Mouse (Mus musculus) heart, embryonic 10.5 days (tissue): Measurements from ENCODE around the gene S100a10. TPM values are rescaled to one million over a fixed set of nuclear protein-coding genes. Genes with fewer than 3 reads are reported as not detected.

Source experiments
- DNase-seq: peaks from one replicate; pipeline ENCODE4 v3.0.0-alpha.2; 2017; ENCODE audit warnings: low spot score
- H3K27ac ChIP-seq: fragments of 300-500 bp; sonication (generic); 2 replicates; pipeline ENCODE4 v1.5.1; 2016; ENCODE audit warnings: mild to moderate bottlenecking
- H3K27me3 ChIP-seq: fragments of 300-500 bp; sonication (generic); 2 replicates; pipeline ENCODE4 v1.6.1; 2016; ENCODE audit warnings: mild to moderate bottlenecking; ENCODE audit not compliant: poor library complexity, insufficient read depth, severe bottlenecking
- H3K36me3 ChIP-seq: fragments of 300-500 bp; sonication (generic); 2 replicates; pipeline ENCODE4 v1.6.1; 2016; ENCODE audit warnings: mild to moderate bottlenecking, moderate library complexity
- H3K4me1 ChIP-seq: fragments of 300-500 bp; sonication (generic); 2 replicates; pipeline ENCODE4 v1.6.1; 2016; ENCODE audit warnings: mild to moderate bottlenecking
- H3K4me3 ChIP-seq: fragments of 300-500 bp; sonication (generic); 2 replicates; pipeline ENCODE4 v1.5.1; 2016; ENCODE audit warnings: mild to moderate bottlenecking, moderate library complexity
- H3K9me3 ChIP-seq: fragments of 300-500 bp; sonication (generic); 2 replicates; pipeline ENCODE4 v1.6.1; 2016; ENCODE audit warnings: mild to moderate bottlenecking, moderate library complexity
- WGBS: fragments of 180-500 bp; shearing (Covaris S2); methylation state at CpG from one replicate; pipeline ENCODE4 v1.1.7; 2016; 5-methylcytosine and 5-hydroxymethylcytosine counted together
- polyA plus RNA-seq: library from polyadenylated mRNA; unstranded; fragments of >200 nt; fragmentation: Nextera tagmentation; extraction: Ambion mirVana; gene quantifications from 2 replicates; pipeline ENCODE4 v1.2.1, GENCODE M21; 2016

Gene S100a10
- 192 and 203 TPM in 2 replicates for polyA plus RNA-seq

DNA sequence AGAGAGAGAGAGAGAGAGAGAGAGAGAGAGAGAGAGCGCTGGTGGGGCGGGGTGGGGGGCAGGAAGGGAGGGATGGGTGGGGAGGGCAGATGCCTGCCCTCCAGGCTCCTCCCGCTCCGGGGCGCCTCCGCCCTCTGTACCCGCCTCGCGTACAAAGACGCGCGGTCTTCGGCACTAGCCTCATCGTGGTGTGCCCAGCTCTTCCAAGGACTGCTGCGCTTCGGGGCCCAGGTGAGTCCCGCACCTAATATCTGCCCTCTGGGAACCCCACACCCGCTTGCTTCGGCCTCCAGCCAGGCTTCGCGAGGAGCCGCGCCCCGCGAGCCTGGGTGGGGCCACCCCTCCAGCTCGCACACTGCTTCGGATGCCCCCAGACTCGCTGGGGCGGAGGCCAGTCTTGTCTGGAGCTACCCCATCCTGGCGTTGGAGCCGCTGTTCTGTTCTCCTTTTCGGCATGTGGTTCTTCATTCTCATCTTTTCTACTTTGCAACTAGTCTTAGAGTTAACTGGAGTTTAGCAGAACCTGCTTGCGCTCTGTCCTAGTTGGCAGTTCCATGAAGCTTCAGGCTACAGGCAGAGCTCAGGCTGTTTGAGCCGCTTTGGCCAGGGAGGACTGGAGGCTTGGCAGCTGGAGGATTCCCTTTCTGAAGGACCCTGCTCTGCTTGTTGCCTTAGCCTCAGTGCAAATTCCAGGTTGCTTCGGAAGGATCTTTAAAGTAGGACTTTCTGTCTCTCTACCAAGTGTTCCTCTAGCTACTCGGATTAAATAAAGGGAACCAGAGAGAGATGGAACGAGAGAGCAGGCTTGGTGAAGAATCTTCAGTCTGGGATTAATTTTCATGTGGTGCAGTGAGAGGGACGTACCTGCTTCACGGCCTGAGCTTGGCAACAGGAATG, at the start of gene S100a10:
S100a10 (plus strand) TSS at position 100 of the 897 bp plus-strand sequence.
- Histone ChIP-seq H3K9me3 (no peaks in the 10 kb centered on the region), H3K27me3 (no peaks in the 10 kb centered on the region), H3K27ac (peak within 1 kb of the TSS; percentile 89), H3K4me1 (peaks cover 18% of the 10 kb centered on the region; the same call in 1 of the 2 replicates), H3K4me3 (peak within 1 kb of the TSS; percentile 72), H3K36me3 (no peaks in the 10 kb centered on the region)
- 1% methylated on average over 37 of the region's 39 CpGs for WGBS
- peak; percentile 87 for DNase-seq

GRCm38 (mm10) chr3:93505960-93506863, 48.7 kb upstream of the S100a10 start:
- peak overlapping the region; percentile 31; the same call in 1 of the 2 replicates for H3K4me3 ChIP-seq
- 35% methylated on average over 30 of the region's 30 CpGs for WGBS
- DNase-seq: no peak
- H3K9me3 ChIP-seq: no peaks in the 10 kb centered on the region
- H3K27ac ChIP-seq: no peak overlapping the region
- H3K27me3 ChIP-seq: no peaks in the 10 kb centered on the region
- H3K36me3 ChIP-seq: no peaks in the 10 kb centered on the region
- H3K4me1 ChIP-seq: no peaks in the 10 kb centered on the region

DNA sequence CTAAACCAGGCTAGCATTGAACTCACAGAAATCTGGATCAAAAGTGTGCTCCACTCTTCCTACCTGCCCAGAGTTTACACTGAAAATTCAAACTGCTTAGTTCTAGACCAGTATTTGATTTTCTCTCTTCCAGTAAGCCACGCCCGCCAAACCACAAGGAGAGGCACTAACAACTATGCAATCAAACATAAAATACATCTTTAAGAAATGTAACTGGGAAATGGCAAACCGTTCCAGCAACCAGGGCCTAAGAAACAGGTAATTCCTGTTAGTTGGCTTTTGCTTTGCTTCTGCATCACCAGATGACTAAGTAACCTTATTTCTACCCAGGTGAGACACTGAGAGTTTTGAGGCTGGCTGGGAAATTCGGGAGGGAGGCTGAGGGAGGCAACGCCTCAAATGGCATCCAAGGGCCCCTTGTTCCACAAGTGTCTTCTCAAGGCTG, 48.0 kb upstream of the S100a10 start:
- Histone ChIP-seq H3K27me3 (no peaks in the 10 kb centered on the region), H3K9me3 (no peaks in the 10 kb centered on the region), H3K27ac (no peak overlapping the region), H3K4me1 (no peaks in the 10 kb centered on the region), H3K36me3 (no peaks in the 10 kb centered on the region), H3K4me3 (no peak overlapping the region)
- WGBS: 72% methylated on average over 5 of the region's 5 CpGs
- DNase-seq: no peak

DNA sequence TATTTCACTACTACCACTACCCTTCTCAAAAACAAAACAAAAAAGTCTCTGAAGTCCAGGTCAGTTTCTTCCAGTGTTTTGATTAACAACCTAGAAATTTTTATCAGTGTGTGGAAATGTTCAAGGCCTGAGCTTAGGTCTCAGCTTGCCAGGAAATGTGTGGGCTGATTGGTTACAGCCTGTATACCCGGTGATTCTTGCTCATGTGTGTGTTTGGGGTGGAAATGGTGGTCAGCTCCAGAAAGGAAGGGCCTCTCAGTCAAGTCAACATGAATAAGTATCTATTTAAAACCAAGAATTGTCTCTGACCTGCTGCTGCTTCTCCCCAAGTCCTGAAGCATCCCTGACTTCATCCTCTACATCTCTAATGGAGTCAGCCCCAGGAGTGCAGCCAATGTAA, 45.6 kb upstream of the S100a10 start:
- Histone ChIP-seq H3K4me3 (no peak overlapping the region), H3K9me3 (no peaks in the 10 kb centered on the region), H3K4me1 (no peaks in the 10 kb centered on the region), H3K36me3 (no peaks in the 10 kb centered on the region), H3K27ac (no peak overlapping the region), H3K27me3 (no peaks in the 10 kb centered on the region)
- 52% methylated on average over 1 of the region's 1 CpGs for WGBS
- DNase-seq: no peak

DNA sequence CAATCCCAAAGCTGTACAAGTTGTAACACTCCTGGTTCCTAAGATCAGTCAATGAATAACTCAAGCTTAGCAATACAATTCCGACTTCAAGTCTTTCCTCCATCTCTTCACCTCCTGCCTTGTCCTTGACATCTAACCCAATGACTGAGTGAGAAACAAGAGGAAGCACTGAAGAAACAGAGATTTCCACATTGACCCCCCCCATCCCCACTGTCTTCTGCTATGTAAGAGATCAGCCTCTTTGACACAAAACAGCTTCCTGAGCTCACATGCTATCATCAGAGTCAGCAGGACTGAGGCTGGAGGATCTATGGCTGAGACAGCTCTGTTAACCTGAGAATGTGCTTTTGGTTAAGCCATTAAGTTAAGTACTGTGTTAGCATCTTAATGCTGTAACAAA, 43.8 kb upstream of the S100a10 start:
- H3K36me3 ChIP-seq: no peaks in the 10 kb centered on the region
- no peaks in the 10 kb centered on the region for H3K9me3 ChIP-seq
- no peaks in the 10 kb centered on the region for H3K27me3 ChIP-seq
- no peaks in the 10 kb centered on the region for H3K4me1 ChIP-seq
- no peak overlapping the region for H3K27ac ChIP-seq
- H3K4me3 ChIP-seq: no peak overlapping the region
- WGBS: 67% methylated on average over 1 of the region's 1 CpGs
- no peak for DNase-seq

DNA sequence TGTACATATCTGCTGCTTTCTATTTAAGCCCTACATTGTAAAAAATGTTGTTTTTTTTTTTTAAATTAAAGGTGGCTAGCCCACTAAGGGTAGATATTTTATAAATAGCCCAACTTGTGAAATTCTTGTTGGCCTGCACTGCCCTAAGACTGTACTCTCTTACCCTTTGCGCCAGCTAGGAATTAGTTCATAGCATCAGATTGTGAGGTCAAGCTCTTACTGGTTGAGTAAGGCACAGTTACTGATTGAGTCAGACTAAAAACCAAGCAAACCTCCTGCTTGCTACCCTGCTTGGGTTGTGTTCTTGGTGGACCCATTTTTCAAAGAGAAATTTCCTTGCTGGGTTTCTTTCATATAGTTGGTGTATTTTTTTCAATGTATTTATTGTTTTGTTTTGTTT, 43.1 kb upstream of the S100a10 start:
- no peak overlapping the region for H3K4me3 ChIP-seq
- H3K4me1 ChIP-seq: no peaks in the 10 kb centered on the region
- H3K27ac ChIP-seq: no peak overlapping the region
- WGBS: 90% methylated on average over 1 of the region's 1 CpGs
- no peaks in the 10 kb centered on the region for H3K9me3 ChIP-seq
- no peaks in the 10 kb centered on the region for H3K27me3 ChIP-seq
- H3K36me3 ChIP-seq: no peaks in the 10 kb centered on the region
- DNase-seq: no peak

DNA sequence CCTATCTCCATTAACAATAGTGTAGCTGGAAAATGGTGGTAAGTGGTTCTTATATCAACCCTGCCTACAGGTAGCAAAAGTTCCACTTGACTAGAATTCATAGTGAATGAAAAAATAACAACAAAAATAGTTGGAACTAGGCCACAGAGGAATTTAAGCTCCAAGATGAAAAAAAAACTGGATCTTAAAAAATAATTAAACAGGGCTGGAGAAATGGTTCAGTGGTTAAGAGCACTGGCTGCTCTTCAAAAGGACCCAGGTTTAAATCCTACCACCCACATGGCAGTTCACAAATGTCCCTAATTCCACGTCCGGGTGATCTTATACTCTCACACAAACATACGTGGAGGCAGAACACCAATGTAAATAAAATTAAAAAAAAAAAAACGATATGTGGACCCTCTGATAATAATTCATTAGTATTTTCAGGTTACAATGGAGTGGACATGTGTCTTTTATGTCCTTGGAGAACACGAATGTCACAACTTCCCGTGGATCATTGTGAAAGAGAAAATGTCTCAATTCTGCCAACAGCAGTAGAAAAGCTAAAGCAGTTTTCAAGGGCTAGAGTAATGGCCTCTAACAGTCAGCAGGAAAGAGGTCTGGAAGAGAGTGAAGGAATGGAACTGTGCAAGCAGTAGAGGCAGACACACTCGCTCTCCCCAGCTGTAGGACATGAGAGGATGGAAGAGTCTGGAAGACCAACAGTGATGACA, 42.3 kb upstream of the S100a10 start:
- Histone ChIP-seq H3K4me3 (no peak overlapping the region), H3K9me3 (no peaks in the 10 kb centered on the region), H3K36me3 (no peaks in the 10 kb centered on the region), H3K4me1 (no peaks in the 10 kb centered on the region), H3K27me3 (no peaks in the 10 kb centered on the region), H3K27ac (no peak overlapping the region)
- DNase-seq: no peak
- 82% methylated on average over 7 of the region's 7 CpGs for WGBS

DNA sequence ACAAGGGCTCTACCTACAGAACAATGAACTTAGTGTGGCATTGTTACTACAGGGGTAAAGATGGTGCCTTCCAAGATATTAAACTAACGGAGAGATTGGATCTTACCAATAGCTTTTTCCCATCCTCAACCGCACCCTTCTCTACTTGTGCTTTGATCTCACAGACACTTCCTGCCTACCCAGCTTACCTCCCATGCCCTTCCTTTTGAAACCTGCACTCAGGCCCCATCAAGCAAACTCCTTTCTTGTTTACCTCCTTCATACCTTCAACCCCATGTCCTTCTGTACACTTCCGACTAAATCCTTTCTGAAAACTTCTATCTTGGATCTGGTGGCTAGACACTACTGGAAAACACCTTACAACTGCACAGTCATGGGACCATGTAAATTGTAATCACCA, 40.3 kb upstream of the S100a10 start:
- Histone ChIP-seq H3K27ac (no peak overlapping the region), H3K4me3 (no peak overlapping the region), H3K27me3 (no peaks in the 10 kb centered on the region), H3K9me3 (no peaks in the 10 kb centered on the region), H3K4me1 (no peaks in the 10 kb centered on the region), H3K36me3 (no peaks in the 10 kb centered on the region)
- 84% methylated on average over 3 of the region's 3 CpGs for WGBS
- DNase-seq: no peak

GRCm38 (mm10) chr3:93517343-93517742, 37.5 kb upstream of the S100a10 start:
- H3K4me1 ChIP-seq: peaks cover 5% of the 10 kb centered on the region; the same call in 1 of the 2 replicates
- no peak overlapping the region for H3K4me3 ChIP-seq
- WGBS: 81% methylated on average over 2 of the region's 2 CpGs
- H3K27ac ChIP-seq: no peak overlapping the region
- no peaks in the 10 kb centered on the region for H3K9me3 ChIP-seq
- H3K27me3 ChIP-seq: no peaks in the 10 kb centered on the region
- DNase-seq: no peak
- no peaks in the 10 kb centered on the region for H3K36me3 ChIP-seq

GRCm38 (mm10) chr3:93519856-93520329, 35.0 kb upstream of the S100a10 start:
- peaks cover 9% of the 10 kb centered on the region for H3K36me3 ChIP-seq
- peaks cover 5% of the 10 kb centered on the region; the same call in 1 of the 2 replicates for H3K4me1 ChIP-seq
- H3K9me3 ChIP-seq: no peaks in the 10 kb centered on the region
- 50% methylated on average over 5 of the region's 5 CpGs for WGBS
- no peak for DNase-seq
- peak overlapping the region; percentile 90; the same call in 1 of the 2 replicates for H3K27ac ChIP-seq
- H3K4me3 ChIP-seq: peak overlapping the region; percentile 73
- H3K27me3 ChIP-seq: no peaks in the 10 kb centered on the region

DNA sequence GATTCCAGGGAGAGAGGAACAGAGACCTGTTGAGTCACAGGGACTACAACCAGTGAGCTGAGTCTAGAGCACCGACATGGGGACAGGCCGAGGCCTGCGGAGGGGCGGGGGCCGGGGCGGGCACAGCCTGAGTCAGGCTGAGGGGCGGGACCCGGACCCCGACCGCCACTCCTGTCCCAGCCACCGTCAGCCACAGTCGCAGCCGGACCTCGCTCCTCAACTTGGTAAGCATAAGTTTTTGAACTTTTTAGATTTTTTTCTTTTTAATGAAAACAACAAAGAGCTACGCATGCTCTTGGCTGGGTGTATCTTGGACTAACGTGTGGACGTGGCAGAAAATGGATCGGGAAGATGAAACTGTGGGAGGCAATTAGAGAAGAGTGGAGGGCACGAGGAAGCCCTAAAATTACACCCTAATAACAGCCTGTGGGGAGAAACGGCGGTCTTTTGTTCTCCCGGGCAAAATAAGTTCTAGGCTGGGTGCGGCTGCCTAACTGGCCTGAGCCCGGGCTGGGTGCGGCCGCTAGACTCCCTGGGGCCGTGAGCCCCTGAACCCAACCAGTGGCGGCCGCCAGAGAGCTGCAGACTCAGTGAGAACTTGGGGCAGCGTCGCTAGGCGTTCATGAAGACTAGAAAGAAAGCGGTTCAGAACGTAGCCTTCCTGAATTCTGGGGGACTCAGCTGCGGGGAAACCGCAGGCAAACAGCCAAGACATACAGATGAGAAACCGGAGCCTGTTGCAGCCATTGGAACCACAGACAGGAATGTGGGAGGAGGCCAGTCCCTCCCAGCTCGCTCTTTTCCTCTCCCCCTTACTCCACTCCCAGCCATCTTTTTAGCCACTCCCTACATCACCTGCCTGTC, 34.3 kb upstream of the S100a10 start, which contains the start of gene S100a11:
S100a11 (plus strand) TSS at position 159 of the 864 bp plus-strand sequence.
- Histone ChIP-seq H3K27me3 (no peaks in the 10 kb centered on the region), H3K36me3 (peaks cover 14% of the 10 kb centered on the region), H3K4me3 (peak within 1 kb of the TSS; percentile 73), H3K9me3 (no peaks in the 10 kb centered on the region), H3K4me1 (peaks cover 5% of the 10 kb centered on the region; the same call in 1 of the 2 replicates), H3K27ac (peak within 1 kb of the TSS; percentile 90)
- under 1% methylated on average over 38 of the region's 38 CpGs for WGBS
- DNase-seq: peak; percentile 83
